Mouse (Mus musculus): Measurements from ENCODE around the gene Atp6ap1.
A peak's percentile ranks its signal among the peaks of the same experiment; 100 is the strongest.

Gene Atp6ap1

DNA sequence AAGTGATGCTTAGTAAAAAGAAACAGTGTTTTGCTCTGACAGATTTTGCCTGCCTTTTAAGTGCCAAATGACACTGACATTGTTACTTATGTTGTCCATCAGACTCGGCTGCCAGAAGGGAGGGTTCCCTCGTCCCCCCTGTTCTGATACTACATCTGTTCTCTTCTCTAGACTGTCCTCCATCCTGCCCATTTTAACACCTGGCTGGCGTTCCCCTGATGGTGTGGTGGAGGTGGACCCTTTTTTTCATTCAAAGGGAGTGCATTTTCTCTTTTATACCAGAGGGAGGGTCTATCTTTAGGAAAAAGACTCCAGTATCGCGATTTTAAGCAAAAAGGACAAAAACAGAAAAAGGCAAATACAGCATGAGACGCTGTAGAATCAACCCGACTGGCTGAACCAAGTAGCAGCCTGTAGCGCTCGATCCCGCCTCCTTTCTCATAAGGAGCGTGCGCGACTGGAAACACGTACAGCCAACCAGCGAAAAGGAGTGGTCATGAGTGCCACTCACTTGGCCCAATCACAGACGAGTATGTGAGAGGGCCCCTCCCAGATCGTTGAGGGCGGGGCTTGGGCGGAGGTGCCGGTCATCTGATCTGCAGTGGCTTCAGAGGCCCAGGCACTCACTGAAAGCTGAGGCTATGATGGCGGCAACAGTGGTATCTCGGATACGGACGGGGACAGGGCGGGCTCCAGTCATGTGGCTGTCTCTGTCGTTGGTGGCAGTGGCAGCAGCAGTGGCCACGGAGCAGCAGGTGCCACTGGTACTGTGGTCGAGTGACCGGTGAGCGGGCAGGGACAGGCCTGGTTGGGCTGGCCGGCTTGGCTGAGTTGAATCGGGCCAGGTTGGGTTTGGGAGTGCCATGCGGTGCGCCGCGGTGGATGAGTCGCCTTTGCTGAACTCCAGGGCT is at the start of gene Atp6ap1:
TSS of gene Atp6ap1 (plus strand) at position 560 of the 911 bp plus-strand sequence.
- DNase-seq (ENCODE audit: low read depth, low spot score) = peak; percentile 92

DNA sequence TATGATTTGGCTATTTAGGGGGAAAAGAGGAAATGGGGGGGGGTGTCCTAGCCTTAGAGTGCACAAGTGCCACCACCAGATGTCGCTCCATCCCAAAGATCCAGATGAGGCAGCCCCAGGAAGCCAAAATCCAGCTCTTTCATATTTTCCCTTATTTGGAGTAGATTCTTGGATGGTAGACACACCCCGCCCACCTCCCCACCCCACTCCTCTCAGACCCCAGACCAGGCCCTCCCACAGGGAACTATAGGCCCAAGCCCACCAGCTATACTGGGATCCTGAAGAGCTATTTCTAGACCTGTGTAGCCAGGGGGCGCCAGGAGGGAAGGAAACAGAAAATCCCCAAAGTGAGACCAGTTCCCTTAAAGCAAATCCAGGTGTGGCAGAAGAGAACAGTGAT is 48.2 kb upstream of the Atp6ap1 start:
- DNase-seq (ENCODE audit: low read depth, low spot score) = no peak

DNA sequence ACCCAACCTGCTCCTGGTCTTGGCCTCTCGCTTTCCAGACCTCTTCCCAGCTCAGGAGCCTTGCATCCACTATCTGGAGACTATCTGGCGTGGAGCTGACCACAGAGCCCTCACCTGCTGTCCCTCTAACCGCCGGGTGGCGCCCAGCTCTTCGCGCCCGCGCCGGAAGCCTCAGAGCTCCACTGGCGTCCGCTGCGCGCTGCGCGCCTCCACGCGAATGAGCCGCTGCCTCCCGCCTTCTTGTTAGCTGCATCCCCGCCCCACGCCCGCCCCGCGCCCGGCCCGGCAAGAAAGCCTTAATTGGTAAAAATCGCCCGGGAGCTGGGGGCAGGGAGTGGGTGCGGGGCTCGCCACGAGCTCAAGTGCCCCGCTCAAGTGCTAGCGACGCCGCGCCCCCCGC is 47.3 kb upstream of the Atp6ap1 start, which contains the start of gene Flna:
TSS of gene Flna (minus strand) at position 206 of the 400 bp plus-strand sequence.
- DNase-seq (ENCODE audit: low read depth, low spot score) = no peak

DNA sequence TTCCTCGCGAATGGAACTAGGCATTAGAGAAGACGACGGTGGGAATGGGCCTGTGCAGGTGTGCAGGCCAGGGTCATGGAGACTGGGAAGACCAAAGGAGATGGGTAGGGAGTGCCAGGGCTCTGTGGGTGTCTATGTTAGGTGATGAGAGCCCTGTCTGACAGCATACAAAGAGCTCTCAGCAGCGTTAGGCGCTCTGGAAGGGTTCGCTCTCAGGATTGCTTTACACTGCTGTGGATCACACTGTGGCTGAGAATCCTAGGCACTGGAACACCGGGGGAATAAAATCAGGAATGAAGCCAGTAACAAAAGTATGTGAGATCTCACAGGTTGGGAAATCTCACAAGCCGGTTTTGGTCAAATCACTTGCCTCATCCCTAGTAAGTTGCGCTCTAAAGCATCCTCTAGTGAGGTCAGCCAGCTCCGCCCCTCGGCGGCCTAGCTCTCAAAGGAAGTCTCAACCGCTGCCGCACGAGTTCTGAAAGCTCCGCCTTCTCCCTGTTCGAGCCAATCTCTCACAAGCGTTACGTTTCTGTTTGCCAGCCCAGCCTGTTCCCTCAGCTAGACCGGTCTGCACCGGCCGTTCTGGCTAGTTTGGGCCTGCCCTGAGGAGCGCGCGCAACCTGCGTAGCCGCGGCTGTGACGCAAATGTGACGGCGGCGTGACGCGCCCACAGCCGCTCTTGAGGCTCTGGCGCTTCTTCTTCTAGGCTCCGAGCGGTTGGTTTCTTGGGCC is 42.6 kb upstream of the Atp6ap1 start, which contains the start of gene Emd:
TSS of gene Emd (plus strand) at position 535 of the 735 bp plus-strand sequence.
- peak; percentile 91 for DNase-seq (ENCODE audit: low read depth, low spot score)

DNA sequence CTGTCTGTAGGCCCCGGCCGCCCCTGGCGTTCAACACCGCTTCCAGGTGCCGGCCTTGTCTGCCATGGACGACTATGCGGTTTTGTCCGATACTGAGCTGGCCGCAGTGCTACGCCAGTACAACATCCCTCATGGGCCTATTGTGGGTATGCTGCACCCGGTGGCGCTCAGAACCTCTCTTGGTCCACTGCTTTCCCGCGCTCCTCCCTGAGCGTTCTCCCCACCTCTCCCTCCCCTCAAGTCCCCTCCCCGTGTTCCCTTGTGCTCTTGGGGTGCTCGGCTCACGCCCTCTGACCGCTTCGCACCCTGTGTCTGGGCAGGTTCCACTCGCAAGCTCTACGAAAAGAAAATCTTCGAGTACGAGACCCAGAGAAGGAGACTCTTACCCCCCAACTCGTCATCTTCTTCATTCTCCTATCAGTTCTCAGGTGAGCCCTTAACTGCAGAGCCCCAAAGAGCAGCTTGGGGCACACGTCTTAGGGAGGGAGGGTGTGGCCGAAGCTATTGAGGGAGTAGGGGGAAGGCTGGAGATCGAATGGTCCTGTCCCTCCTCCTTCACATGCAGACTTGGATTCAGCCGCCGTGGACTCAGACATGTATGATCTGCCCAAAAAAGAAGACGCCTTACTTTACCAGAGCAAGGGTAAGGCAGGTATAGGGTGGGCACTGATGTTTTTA is 41.9 kb upstream of the Atp6ap1 start:
- DNase-seq (ENCODE audit: low read depth, low spot score) = no peak

DNA sequence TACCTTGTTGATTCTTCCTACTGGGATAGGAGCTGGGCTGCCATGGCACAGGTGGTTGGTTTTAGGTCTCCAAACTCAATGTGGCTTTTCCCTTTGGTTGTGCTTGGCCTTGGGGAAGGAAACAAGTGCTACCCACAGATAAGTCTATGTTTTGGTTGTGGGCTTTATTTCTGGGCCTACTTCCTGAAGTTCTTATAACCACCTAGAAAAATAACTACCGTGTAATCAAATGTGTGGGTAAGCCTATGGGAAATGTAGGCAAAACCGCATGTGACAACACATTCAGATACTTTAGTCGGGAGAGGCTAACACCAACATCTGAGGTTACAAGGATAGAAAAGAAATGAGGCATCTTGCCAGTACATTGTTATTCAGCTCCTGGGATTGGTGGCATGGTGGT is 39.2 kb upstream of the Atp6ap1 start:
- no peak for DNase-seq (ENCODE audit: low read depth, low spot score)

DNA sequence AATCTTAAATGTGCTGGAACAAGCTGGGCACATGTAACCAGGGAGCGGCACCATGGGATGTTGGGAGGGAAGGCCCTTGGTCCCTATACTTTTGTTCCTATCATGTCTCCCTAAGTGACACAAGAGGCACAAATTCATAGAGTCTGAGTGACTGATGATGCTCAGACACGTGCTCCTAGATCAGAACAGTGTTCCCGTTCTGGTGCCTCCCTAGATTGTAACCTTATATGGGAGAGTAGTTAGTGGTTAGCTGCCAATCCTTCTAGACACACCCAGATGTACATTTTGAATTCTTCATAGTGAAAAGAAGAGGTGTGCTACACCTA is 27.2 kb upstream of the Atp6ap1 start:
- DNase-seq (ENCODE audit: low read depth, low spot score) = peak; percentile 48

DNA sequence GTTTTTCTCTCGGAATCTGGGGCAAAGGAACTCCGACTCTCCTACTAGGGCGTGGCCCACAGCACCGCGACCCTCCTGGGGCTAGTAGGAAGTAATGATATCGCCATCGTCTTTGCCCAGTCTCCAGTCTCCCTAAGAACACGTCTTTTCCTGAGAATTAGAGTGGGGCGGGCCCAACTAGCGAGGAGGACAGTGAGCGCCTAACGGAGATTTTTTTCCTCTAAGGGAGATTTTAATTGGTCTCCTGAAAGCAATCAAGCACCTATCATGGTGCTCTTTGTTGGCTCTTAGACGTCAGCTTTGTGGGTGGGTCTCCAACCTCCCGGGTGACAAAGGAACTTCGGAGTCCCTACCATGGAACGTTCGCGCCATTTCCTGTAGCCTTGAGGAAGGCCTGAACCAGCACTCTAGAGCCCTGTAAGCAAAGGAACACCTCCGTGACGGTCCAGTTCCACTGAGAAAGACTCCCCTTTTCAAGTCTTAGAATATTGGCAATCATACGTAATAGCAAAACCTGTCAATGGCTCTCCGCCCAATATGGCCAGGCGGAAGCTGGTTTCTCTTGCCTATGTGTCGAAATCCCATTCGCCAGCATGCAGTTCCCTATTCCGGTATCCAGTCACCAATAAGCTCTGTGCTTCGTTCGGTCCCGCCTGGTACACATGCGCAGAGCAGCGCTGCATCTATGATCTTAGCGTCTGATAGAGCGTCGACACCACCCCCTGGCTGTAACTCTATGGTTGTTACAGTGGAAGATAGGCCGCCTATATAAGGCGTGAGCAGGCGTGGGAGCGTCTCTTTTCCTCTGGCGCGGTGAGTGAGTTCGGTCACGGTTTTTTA is 26.6 kb upstream of the Atp6ap1 start, which contains the start of gene Rpl10:
TSS of gene Rpl10 (plus strand) at position 751 of the 840 bp plus-strand sequence.
- DNase-seq (ENCODE audit: low read depth, low spot score) = peak; percentile 99

DNA sequence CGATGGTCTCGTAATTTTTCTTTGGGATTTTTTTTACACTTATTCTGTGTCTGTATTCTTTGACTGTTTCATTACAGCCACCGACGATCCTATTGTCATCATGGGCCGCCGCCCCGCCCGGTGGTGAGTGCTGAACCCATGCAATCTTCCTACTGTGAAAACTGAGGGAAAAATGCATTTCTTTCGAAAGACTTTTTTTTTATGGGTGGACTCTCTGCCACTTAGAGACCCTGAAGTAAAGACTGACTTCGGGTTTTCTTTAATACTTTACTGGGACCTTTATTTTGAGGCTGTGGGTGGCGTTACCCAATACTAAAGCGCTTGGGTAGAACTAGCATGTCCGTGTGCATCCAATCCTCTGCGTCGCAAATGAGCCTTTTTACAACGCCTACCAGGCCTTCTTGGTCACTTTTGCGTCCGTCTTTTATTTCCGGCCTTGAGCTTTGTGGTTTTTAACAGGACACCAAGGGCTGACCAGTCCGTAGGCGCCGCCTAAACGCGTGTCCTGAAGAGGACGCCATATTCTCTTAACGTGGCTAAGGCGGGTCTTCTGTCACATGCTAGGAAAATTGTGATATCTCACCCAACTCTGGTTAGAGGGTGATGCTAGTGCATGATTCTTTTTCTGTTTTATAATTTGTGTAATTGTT is 25.9 kb upstream of the Atp6ap1 start:
- DNase-seq (ENCODE audit: low read depth, low spot score) = peak; percentile 46

DNA sequence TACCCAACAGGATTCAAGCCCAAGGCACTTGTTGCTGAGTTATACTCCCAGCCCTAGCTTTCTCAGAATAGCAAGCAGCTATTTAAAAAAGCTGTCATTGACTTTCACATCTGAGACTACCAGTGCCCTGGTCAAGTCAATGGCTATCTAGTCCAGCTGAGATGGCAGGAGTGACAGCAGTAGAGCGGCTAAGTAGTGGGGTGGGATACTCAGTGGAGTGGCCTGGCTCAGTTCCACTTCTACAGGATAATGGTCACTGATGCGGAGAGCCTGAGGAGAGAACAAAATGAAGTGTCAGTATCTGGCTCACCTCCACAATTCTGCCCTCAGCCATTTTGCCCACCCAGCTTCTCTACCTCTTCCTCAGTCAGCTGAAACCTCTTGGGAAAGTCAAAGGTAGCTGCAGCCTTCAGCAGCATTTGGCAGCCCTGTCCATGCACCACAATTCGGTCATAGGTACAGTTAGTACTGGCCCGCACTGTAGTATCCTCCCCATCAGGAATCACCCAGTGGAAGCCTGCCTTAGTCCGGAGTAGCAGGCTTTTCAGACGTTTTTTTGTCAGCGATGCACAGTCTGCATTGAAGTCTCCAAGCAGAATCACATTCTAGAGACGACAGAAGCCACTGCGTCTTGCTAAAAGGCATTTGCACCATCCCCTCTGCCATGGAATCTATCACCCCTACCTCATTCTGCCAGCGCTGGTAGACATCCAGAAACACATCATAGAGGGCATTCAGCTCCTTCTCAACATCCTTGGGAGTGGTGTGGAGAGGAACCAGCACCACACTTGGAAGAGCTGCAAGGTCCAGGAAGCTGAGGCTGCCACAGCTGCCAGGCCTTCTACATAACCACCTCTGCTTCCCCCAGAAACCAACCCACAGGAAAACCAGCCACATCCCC is 23.2 kb upstream of the Atp6ap1 start:
- no peak for DNase-seq (ENCODE audit: low read depth, low spot score)

DNA sequence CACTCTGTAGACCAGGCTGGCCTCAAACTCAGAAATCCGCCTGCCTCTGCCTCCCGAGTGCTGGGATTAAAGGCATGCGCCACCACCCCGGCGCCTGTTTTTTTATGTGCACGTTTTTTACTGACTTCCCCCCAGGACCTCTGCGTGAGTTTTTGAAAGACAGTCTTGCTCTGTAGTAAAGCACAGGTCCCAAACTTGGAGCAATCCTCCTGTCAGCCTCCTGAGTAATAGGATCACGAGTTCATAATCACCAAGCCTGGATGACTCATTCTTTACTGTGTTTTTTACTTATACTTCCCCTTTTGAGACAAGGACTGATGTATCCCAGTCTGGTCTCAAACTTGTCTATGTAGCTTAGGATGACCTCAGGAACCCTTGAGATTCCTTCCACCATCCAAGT is 19.0 kb upstream of the Atp6ap1 start:
- no peak for DNase-seq (ENCODE audit: low read depth, low spot score)

DNA sequence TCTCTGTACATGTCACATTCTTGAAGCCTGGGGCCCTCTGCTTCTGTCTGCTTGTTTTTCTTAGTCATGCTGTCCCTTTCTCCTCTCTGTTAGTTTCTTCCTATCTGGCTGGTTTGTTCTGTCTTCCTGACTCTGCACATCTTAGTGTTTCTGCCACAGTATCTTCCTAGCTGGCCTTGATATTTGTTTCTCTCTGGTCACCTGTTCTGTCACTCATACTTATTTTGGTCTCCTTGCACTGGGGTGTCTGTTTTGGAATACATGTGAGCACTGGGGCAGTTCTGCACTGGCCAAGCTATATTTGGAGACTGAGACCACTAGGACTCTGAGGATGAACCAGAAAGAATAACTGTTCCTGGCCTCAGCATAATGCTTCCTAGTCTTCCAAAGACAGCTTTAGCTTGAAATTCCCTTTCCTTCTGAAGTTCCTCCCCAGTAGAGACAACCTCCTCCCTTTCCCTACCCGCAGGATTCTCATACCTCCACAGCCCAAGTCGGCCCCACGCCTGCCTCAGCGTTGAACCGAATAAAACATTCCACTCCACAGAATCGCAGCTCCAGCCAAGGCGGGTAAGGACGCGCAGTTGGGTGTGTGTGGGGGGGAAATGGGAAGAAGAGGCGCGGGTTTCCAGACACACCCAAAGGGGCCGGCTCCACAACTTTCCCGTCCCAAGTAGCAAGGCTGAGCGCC is 15.7 kb upstream of the Atp6ap1 start:
- DNase-seq (ENCODE audit: low read depth, low spot score) = peak; percentile 68

DNA sequence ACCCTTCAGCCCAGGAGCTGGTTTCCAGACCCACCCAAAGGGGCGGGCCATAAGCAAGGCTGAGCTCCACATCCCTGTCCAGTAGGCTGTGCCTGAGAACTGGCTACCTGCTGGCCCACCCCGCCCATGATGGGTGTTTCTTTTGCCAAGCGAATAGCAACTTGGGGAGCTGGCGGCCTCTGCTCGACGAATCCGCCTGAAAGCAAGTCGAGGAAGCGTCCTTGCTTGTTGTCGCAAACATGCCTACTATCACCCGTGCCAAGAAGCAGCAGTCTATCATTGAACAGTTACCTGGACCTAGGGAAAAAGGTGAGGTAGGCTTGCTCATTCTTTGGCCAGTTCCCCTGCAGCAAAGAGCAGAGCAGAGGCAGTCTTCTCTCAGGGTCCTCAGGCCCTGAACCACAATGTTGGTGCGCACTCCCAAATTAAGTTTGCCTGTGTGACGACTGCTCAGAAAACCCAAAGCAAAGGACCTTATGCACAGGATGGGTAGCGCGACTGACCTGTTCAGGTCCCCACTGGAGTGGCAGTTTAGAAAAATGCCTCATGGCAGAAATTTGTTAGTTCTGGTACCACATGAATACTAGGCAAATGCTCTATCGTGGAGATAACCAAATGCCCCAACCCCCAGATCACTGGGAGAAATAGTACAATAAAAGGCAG is 15.0 kb upstream of the Atp6ap1 start, which contains the start of the genes Taz and Dnase1l1:
TSS of gene Taz (plus strand) at position 181 of the 663 bp plus-strand sequence.
TSS of gene Dnase1l1 (minus strand) at position 606 of the 663 bp plus-strand sequence.
- DNase-seq (ENCODE audit: low read depth, low spot score) = peak; percentile 87

DNA sequence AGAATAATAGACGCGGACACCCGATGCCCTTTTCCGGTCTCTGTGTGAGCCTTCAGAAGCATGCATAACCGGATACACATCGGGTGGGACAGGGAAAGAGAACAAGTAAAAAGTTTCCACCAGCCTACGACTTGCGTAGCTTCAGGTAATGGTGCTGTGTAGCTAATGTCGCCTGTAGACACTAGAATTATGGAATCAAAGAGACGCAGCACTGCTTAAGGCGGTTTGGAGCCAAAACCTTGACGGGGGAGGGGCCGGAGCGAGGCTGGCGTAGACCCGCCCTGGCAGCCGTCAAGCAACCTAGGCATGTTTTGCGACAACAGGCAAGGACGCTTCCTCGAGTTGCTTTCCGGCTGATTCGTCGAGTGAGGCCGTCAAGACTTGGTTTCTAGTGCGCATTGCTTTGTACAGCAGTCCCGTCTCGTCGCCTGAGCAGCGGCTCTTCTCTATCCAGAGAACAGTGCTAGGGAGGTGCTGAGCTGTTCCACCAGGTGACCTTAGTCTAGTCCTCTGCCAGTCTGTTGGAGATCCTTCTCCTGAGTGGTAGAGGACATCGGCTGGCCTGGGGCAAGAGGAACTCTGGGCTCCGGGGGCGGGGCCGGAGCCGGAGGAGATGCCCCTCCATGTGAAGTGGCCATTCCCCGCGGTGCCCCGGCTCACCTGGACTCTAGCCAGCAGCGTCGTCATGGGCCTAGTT is 14.4 kb upstream of the Atp6ap1 start:
- DNase-seq (ENCODE audit: low read depth, low spot score) = peak; percentile 81

DNA sequence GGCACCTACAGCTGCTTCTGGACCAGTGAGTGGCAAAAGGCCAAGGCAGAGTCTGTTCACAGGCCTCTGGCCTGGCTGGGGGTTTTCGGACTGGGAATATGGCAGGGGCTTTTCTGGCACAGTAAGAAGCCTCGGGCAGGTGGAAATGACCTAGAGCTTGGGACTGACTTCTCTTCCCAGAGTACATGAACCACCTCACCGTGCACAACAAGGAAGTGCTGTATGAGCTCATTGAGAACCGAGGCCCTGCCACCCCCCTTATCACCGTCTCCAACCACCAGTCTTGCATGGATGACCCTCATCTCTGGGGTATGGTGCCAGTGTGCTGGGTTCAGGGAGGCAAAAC is 13.8 kb upstream of the Atp6ap1 start:
- DNase-seq (ENCODE audit: low read depth, low spot score) = no peak

DNA sequence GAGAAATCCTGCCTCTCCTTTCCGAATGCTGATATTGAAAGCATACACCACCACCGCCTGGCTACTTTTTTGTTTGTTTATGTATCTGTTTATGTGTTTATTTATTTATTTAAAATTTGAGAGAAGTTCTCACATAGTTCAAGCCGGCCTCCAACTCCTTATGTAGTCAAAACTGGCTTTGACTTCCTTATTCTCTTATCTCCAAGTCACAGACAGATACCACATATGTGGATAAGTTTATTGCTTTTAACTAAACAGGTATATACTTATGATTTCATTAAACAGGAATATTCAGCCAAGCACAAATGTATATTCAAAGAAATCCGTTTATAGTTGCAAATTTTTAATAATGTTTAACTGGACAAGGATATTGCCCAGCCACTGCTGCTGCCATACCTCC is 3.5 kb upstream of the Atp6ap1 start:
- DNase-seq (ENCODE audit: low read depth, low spot score) = no peak

DNA sequence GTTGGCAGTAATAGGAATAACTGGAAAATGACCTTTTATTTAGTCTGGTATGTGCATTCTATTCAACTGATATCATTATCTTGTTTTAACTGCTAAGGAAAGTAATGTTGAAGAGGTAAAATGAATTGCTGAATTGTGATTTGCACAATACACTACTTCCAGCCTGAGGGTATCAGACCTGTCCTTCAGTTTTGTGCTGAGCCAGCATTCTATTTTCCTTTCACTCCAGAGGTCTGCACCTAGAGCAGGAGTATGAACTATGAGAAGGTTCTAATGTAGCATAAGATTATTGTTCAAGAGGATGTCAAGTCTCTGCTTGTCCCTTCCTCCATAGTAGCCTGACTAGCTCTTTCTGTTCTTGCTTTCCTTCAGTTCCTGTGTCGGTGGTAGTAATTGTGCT is 1.5 kb downstream of the Atp6ap1 start:
- no peak for DNase-seq (ENCODE audit: low read depth, low spot score)

DNA sequence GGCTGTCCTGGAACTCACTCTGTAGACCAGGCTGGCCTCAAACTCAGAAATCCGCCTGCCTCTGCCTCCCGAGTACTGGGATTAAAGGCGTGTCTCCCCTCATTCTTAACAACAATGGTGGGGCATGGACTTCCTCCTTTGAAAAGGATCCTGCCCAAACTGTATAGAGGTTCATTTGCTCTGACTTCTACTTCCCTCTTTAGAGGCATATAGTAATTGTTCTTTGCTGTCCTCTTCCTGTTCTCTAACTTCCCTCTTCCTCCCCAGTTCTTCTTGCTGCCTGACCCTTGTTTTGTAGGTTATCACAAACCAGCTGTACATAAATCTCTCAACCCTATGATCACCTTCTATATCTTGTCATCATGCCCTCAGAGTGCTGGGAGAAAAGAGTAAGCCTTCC is 2.8 kb downstream of the Atp6ap1 start:
- no peak for DNase-seq (ENCODE audit: low read depth, low spot score)

All from skeletal muscle tissue, adult 2 months (tissue).